Mouse (Mus musculus) left cerebral cortex, adult 18-20 months (tissue): ENCODE data around the gene Timm8b. TPM values are rescaled to one million over a fixed set of nuclear protein-coding genes. Genes with fewer than 3 reads are reported as not detected.
A peak's percentile ranks its signal among the peaks of the same experiment; 100 is the strongest.

Source experiments
- DNase-seq, 2 experiments: peaks; one replicate each; pipeline ENCODE4 v3.0.0; 2021 to 2022; ENCODE audit warnings: low spot score in 2 of 2, mixed read lengths in 1 of 2
- long read RNA-seq, 2 experiments: library from polyadenylated mRNA; stranded (forward); transcript quantifications; one replicate each; pipeline ENCODE4 v2.0.0; 2021
- total RNA-seq, 2 experiments: library from RNA; stranded (reverse); gene quantifications; 2 replicates each; pipeline ENCODE4 v1.2.3; 2021

Gene Timm8b
- total RNA-seq, result 100 to 1,000 TPM; 210 to 212 TPM
- long read RNA-seq, experiment 1, transcript Timm8b-201 (2 exons, 518 nt), result major isoform, 99 of 101 reads
- long read RNA-seq, experiment 1, partial matches to known transcripts, result 0 of 101 reads
- long read RNA-seq, experiment 1, other reads (novel, unspliced or antisense), result 2 of 101 reads
- long read RNA-seq, experiment 2, transcript Timm8b-201 (2 exons, 518 nt), result major isoform, 101 of 105 reads
- long read RNA-seq, experiment 2, partial matches to known transcripts, result 0 of 105 reads
- long read RNA-seq, experiment 2, other reads (novel, unspliced or antisense), result 4 of 105 reads

- peak; percentile 90 to 94 for DNase-seq
Observed at GRCm38 (mm10) chr9:50603189-50603997, at the start of gene Timm8b, which contains the start of gene Sdhd. Gene Timm8b (plus strand): TSS chr9:50603910. Gene Sdhd (minus strand): TSS chr9:50603812.

- peak; percentile 57 to 62 for DNase-seq
Observed at GRCm38 (mm10) chr9:50554241-50555093, 49.2 kb upstream of the Timm8b start, which contains the start of gene Il18. Gene Il18 (plus strand): TSS chr9:50554827.

GRCm38 (mm10) chr9:50555094-50555446 is 48.6 kb upstream of the Timm8b start, which contains the start of gene Bco2:
Gene Bco2 (minus strand): TSS chr9:50555181.
- no peak for DNase-seq

- no peak for DNase-seq
Observed at GRCm38 (mm10) chr9:50561145-50561917, 42.4 kb upstream of the Timm8b start, which contains the start of gene Tex12. Gene Tex12 (minus strand): TSS chr9:50561325.

- no peak for DNase-seq
Observed at GRCm38 (mm10) chr9:50561918-50562360, 41.8 kb upstream of the Timm8b start.

GRCm38 (mm10) chr9:50565173-50565572 is 38.5 kb upstream of the Timm8b start:
- no peak for DNase-seq

- no peak for DNase-seq
Observed at GRCm38 (mm10) chr9:50565940-50566339, 37.8 kb upstream of the Timm8b start.

GRCm38 (mm10) chr9:50567372-50567771 is 36.3 kb upstream of the Timm8b start:
- no peak for DNase-seq

- no peak for DNase-seq
Observed at GRCm38 (mm10) chr9:50567881-50568280, 35.8 kb upstream of the Timm8b start.

GRCm38 (mm10) chr9:50569599-50570525 is 33.8 kb upstream of the Timm8b start:
- no peak for DNase-seq

GRCm38 (mm10) chr9:50580370-50580769 is 23.3 kb upstream of the Timm8b start:
- DNase-seq, result no peak

- DNase-seq, result no peak
Observed at GRCm38 (mm10) chr9:50585145-50585818, 18.4 kb upstream of the Timm8b start.

GRCm38 (mm10) chr9:50586955-50587354 is 16.8 kb upstream of the Timm8b start:
- DNase-seq, result no peak

- no peak for DNase-seq
Observed at GRCm38 (mm10) chr9:50590856-50591518, 12.7 kb upstream of the Timm8b start.

GRCm38 (mm10) chr9:50592955-50593354 is 10.8 kb upstream of the Timm8b start:
- DNase-seq, result no peak

- DNase-seq, result peak; percentile 10 to 36
Observed at GRCm38 (mm10) chr9:50593544-50593943, 10.2 kb upstream of the Timm8b start.

GRCm38 (mm10) chr9:50594794-50595417 is 8.8 kb upstream of the Timm8b start:
- DNase-seq, result no peak

- no peak for DNase-seq
Observed at GRCm38 (mm10) chr9:50596973-50597372, 6.7 kb upstream of the Timm8b start.
